Mouse (Mus musculus): ENCODE results near the gene Gm13275. TPM values are rescaled to one million over a fixed set of nuclear protein-coding genes. Genes with fewer than 3 reads are reported as not detected.
"Not testable (repeated sequence)": the region's sequence is repeated elsewhere in the genome, so short reads cannot be mapped to it uniquely, and the experiment has no call there.

Gene Gm13275
- total and polyA plus RNA-seq, 3 experiments, result not detected

DNA sequence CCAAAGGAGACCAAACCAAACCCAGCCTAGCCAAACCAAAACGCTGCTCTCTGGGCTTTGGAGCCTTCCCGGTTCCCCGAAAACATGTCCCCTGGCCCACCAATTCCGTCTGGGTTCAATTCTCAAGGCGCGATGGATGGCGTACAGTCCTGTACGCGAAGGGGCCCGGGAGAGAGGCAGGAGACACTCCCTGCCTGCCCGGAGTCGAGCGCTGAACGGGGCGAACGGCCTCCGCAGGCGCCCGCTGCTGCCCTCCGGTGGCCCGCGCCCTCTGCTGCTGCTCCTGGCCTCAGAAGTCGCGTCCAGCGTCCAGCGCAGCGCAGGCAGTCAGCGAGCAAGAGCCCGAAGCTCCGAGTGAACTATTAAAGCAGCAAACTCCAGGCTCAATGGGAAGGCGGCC lies 12.0 kb upstream of the Gm13275 start:
- H3K36me3 ChIP-seq (ENCODE audit: control insufficient read depth, insufficient read depth, low read length); H3K27me3 ChIP-seq (ENCODE audit: control insufficient read depth, insufficient read depth, low read length); intact Hi-C loops (cut with DNase I); H3K27ac ChIP-seq; H3K4me3 ChIP-seq; H3K79me2 ChIP-seq (replicated peaks; ENCODE audit: control insufficient read depth, insufficient read depth, low read length); H3K4me1 ChIP-seq (ENCODE audit: control insufficient read depth, insufficient read depth, low read length): not testable (repeated sequence)
- WGBS, result 0% methylated on average over 11 of the region's 31 CpGs
- peak overlapping the region; percentile 60 for H3K9ac ChIP-seq (ENCODE audit: low read depth, low read length)
- TF ChIP-seq CTCF (IDR thresholded peaks at IDR 0.05), result peak; percentile 28; the same call in 1 of the 2 replicates
- DNase-seq, result peak in 1 of 2 experiments; percentile 56

- H3K27ac ChIP-seq; H3K9ac ChIP-seq (ENCODE audit: low read depth, low read length); intact Hi-C loops (cut with DNase I); DNase-seq; H3K36me3 ChIP-seq (ENCODE audit: control insufficient read depth, insufficient read depth, low read length); H3K4me3 ChIP-seq; H3K79me2 ChIP-seq (replicated peaks; ENCODE audit: control insufficient read depth, insufficient read depth, low read length); H3K27me3 ChIP-seq (ENCODE audit: control insufficient read depth, insufficient read depth, low read length); H3K4me1 ChIP-seq (ENCODE audit: control insufficient read depth, insufficient read depth, low read length): not testable (repeated sequence)
- no CpG with 5 or more reads among the region's 27 CpGs for WGBS
These were observed 8.9 kb upstream of the Gm13275 start, which contains the start of gene Gm13276 for GRCm38 (mm10) chr4:88785409-88785808. Gm13276 (plus strand) TSS chr4:88785709.

- H3K79me2 ChIP-seq (replicated peaks; ENCODE audit: control insufficient read depth, insufficient read depth, low read length); H3K27me3 ChIP-seq (ENCODE audit: control insufficient read depth, insufficient read depth, low read length); H3K27ac ChIP-seq; H3K9ac ChIP-seq (ENCODE audit: low read depth, low read length); H3K4me1 ChIP-seq (ENCODE audit: control insufficient read depth, insufficient read depth, low read length); H3K4me3 ChIP-seq; intact Hi-C loops (cut with DNase I); H3K36me3 ChIP-seq (ENCODE audit: control insufficient read depth, insufficient read depth, low read length): not testable (repeated sequence)
- WGBS, result 0% methylated on average over 5 of the region's 28 CpGs
- DNase-seq, result peak; percentile 68 to 78
- peak; percentile 52 for TF ChIP-seq CTCF (IDR thresholded peaks at IDR 0.05)
These were observed 5.9 kb upstream of the Gm13275 start, which contains the start of gene Gm13277 for GRCm38 (mm10) chr4:88788402-88788801. Gm13277 (plus strand) TSS chr4:88788632.

GRCm38 (mm10) chr4:88791250-88791649 lies 3.0 kb upstream of the Gm13275 start, which contains the start of gene Gm13278:
Gm13278 (plus strand) TSS chr4:88791550.
- WGBS, result no CpG with 5 or more reads among the region's 28 CpGs
- H3K79me2 ChIP-seq (replicated peaks; ENCODE audit: control insufficient read depth, insufficient read depth, low read length); H3K4me3 ChIP-seq; H3K9ac ChIP-seq (ENCODE audit: low read depth, low read length); H3K4me1 ChIP-seq (ENCODE audit: control insufficient read depth, insufficient read depth, low read length); DNase-seq; H3K27me3 ChIP-seq (ENCODE audit: control insufficient read depth, insufficient read depth, low read length); H3K27ac ChIP-seq; H3K36me3 ChIP-seq (ENCODE audit: control insufficient read depth, insufficient read depth, low read length); intact Hi-C loops (cut with DNase I): not testable (repeated sequence)

DNA sequence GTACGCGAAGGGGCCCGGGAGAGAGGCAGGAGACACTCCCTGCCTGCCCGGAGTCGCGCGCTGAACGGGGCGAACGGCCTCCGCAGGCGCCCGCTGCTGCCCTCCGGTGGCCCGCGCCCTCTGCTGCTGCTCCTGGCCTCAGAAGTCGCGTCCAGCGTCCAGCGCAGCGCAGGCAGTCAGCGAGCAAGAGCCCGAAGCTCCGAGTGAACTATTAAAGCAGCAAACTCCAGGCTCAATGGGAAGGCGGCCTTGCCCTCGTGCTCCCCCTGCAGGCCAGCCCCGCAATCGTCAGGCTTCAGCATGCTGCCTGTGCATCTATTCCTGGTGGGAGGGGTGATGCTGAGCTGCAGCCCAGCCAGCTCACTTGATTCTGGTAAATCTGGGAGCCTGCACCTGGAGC lies 2.8 kb downstream of the Gm13275 start, which contains the start of gene Gm13279:
Gene Gm13279 (plus strand): TSS at position 301 of the 400 bp plus-strand sequence.
- DNase-seq; H3K9ac ChIP-seq (ENCODE audit: low read depth, low read length); H3K4me1 ChIP-seq (ENCODE audit: control insufficient read depth, insufficient read depth, low read length); H3K27me3 ChIP-seq (ENCODE audit: control insufficient read depth, insufficient read depth, low read length); H3K36me3 ChIP-seq (ENCODE audit: control insufficient read depth, insufficient read depth, low read length); intact Hi-C loops (cut with DNase I); H3K4me3 ChIP-seq; H3K79me2 ChIP-seq (replicated peaks; ENCODE audit: control insufficient read depth, insufficient read depth, low read length); H3K27ac ChIP-seq: not testable (repeated sequence)
- no CpG with 5 or more reads among the region's 28 CpGs for WGBS

GRCm38 (mm10) chr4:88799365-88799764 lies 5.1 kb downstream of the Gm13275 start, which contains the start of gene Gm13285:
Gm13285 (plus strand) TSS chr4:88799665.
- H3K79me2 ChIP-seq (replicated peaks; ENCODE audit: control insufficient read depth, insufficient read depth, low read length); intact Hi-C loops (cut with DNase I); H3K4me3 ChIP-seq; H3K27me3 ChIP-seq (ENCODE audit: control insufficient read depth, insufficient read depth, low read length); H3K27ac ChIP-seq; DNase-seq; H3K36me3 ChIP-seq (ENCODE audit: control insufficient read depth, insufficient read depth, low read length); H3K9ac ChIP-seq (ENCODE audit: low read depth, low read length); H3K4me1 ChIP-seq (ENCODE audit: control insufficient read depth, insufficient read depth, low read length): not testable (repeated sequence)
- 12% methylated on average over 5 of the region's 7 CpGs for WGBS

DNA sequence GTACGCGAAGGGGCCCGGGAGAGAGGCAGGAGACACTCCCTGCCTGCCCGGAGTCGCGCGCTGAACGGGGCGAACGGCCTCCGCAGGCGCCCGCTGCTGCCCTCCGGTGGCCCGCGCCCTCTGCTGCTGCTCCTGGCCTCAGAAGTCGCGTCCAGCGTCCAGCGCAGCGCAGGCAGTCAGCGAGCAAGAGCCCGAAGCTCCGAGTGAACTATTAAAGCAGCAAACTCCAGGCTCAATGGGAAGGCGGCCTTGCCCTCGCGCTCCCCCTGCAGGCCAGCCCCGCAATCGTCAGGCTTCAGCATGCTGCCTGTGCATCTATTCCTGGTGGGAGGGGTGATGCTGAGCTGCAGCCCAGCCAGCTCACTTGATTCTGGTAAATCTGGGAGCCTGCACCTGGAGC lies 8.7 kb downstream of the Gm13275 start, which contains the start of gene Gm13287:
Gene Gm13287 (plus strand): TSS at position 301 of the 400 bp plus-strand sequence.
- H3K4me3 ChIP-seq; H3K27ac ChIP-seq; H3K4me1 ChIP-seq (ENCODE audit: control insufficient read depth, insufficient read depth, low read length); H3K27me3 ChIP-seq (ENCODE audit: control insufficient read depth, insufficient read depth, low read length); H3K9ac ChIP-seq (ENCODE audit: low read depth, low read length); H3K36me3 ChIP-seq (ENCODE audit: control insufficient read depth, insufficient read depth, low read length); DNase-seq; H3K79me2 ChIP-seq (replicated peaks; ENCODE audit: control insufficient read depth, insufficient read depth, low read length); intact Hi-C loops (cut with DNase I): not testable (repeated sequence)
- no CpG with 5 or more reads among the region's 29 CpGs for WGBS

- H3K79me2 ChIP-seq (replicated peaks; ENCODE audit: control insufficient read depth, insufficient read depth, low read length); H3K27ac ChIP-seq; intact Hi-C loops (cut with DNase I); H3K4me1 ChIP-seq (ENCODE audit: control insufficient read depth, insufficient read depth, low read length); H3K27me3 ChIP-seq (ENCODE audit: control insufficient read depth, insufficient read depth, low read length); H3K4me3 ChIP-seq; H3K36me3 ChIP-seq (ENCODE audit: control insufficient read depth, insufficient read depth, low read length); DNase-seq: not testable (repeated sequence)
- WGBS, result no CpG with 5 or more reads among the region's 8 CpGs
- peak within 1 kb of the TSS; percentile 59; the same call in 1 of the 2 replicates for H3K9ac ChIP-seq (ENCODE audit: low read depth, low read length)
These were observed 10.9 kb downstream of the Gm13275 start, which contains the start of gene Gm13288 for GRCm38 (mm10) chr4:88805231-88805630. Gm13288 (plus strand) TSS chr4:88805531.
